Mouse (Mus musculus) layer of hippocampus, postnatal 36 days (tissue): ENCODE measurements around the gene Gm11937. TPM values are rescaled to one million over a fixed set of nuclear protein-coding genes. Genes with fewer than 3 reads are reported as not detected.
A peak's percentile ranks its signal among the peaks of the same experiment; 100 is the strongest.

Experiments used
- DNase-seq, 2 experiments: peaks; one replicate each; pipeline ENCODE4 v3.0.0; 2022
- total RNA-seq, 2 experiments: library from RNA; stranded (reverse); gene quantifications; 2 replicates each; pipeline ENCODE4 v1.2.3; 2021

The Gm11937 gene
- total RNA-seq, 2 experiments from 2014 or later = not detected

DNA sequence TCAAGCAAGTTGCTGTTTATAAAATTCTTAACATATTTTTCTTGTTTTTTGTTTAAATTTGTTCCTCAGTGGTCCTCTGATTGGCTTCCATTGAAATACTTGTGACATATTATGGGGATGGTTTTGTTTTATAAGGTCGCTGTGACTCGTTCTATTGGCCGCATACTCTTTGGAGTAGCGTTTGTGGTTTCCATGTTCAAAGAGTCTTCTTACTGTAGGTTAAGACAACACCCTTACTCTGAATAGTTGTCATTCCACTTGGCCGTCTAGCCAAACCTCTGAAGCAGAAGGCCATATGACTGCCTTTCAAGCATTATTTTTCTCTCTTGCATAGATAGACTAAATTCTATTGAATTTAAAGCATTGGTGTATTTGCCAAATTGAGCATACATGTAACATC lies 28.9 kb downstream of the Gm11937 start:
- no peak for DNase-seq

DNA sequence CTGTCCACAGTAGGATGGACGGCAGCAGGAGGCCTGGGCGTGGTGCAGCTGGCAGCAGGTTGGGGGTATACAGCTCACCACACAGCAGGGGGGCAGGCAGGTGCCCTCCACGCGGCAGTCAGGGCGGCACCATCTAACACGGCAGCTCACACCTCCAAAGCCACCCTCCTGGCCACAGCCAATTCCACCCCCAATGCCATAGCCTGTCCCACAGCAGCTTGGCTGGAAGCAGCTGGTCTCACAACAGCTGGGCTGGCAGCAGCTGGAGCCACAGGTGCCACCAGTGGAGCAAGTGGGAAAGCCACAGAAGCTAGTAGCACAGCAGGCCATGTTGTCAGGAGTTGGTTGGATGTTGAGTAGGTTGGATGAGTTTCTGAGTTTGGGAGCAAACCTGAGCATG lies 29.4 kb downstream of the Gm11937 start, which contains the start of gene Krtap1-5:
TSS of gene Krtap1-5 (minus strand) at position 381 of the 400 bp plus-strand sequence.
- no peak for DNase-seq

DNA sequence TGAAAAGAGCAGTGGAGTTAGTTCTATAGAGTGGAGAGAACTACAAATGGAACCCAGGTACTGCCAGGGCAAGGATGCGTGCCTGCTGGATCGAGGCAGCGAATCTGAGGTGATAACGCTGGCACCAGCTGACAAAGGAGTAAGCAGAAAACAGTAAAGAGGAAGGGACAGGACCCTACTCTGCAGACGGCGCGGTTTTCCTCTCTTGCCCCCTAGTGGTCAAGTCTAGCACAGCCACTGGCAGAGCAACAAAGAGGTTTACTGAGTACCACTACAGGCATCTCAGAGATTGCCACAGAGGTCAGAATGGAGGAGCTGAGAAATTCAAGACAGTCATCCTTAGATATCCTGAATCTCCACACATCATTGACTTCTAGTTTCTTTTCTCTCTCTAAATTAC lies 35.9 kb downstream of the Gm11937 start:
- DNase-seq = peak; percentile 50 to 63

DNA sequence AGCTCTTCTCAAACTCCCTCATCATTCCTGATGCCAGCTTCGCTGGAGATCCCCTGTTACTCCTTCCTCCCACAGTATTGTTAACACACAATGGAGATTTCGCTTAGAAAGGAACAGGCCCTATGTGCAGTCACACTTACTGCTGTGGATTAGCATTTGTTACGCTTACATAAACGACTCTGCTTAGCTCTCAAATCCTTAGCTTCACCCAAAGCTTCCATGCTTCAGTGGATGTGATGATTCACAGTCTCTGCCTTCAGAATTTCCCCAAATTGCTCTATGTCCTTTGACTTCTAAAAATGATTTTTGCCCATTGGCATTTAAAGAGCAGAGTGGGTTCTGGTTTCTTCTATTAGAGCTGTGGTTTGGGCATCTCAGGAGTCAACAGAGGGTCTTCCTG lies 36.8 kb downstream of the Gm11937 start:
- DNase-seq = no peak

DNA sequence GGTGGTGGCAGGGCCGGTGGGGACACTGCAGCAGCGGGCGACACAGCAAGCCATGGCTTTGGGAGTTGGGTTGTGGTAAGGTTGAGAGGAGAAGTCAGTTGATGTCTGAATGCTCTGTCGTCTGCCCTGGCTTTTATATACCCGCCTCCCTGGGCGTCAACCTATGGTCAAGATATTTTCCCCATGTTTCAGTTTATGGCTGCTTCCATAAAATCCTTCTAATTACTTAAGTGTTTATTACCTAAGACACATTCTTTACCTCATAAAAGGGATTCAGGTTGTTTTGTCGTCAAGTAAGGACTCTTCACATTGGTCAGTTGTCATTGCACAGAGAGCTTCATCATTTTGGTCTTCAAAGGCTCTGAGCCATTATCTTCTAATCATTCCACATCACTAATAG lies 43.5 kb downstream of the Gm11937 start, which contains the start of gene Krtap3-1:
TSS of gene Krtap3-1 (minus strand) at position 101 of the 400 bp plus-strand sequence.
- DNase-seq = no peak

DNA sequence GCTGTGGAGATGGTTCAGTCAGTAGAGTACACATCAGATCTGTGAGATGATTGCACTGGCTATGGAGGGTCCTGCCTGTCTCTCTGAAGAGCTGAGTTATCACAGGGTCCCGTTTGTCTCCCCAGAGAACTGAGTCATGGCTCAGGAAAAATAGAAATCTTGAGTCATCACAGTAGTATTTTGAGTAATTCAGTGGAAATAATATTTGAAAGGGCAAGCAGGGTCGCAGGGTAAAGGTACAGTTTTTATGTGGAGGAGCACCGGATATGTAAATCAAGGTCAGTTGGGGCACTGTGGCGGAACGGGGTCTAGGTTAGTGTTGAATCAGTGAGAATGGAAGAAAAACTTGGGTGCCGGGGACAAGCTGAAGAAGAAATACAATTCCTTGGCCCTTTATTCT lies 47.4 kb downstream of the Gm11937 start:
- no peak for DNase-seq

Other genes with a start within 250 kb of the Gm11937 start
- under 1 TPM; 0.27 to 0.30 TPM for gene Krt28, start 235.3 kb downstream of the Gm11937 start, total RNA-seq
- 10 to 100 TPM; 15.3 to 17.5 TPM for gene Krt10, start 220.8 kb downstream of the Gm11937 start, total RNA-seq
- gene Krt12, start 187.9 kb downstream of the Gm11937 start, total RNA-seq = under 1 TPM; 0.61 to 0.97 TPM
- not detected for gene Krt20, start 172.0 kb downstream of the Gm11937 start, total RNA-seq
- gene Krt23, start 117.1 kb downstream of the Gm11937 start, total RNA-seq = not detected
- gene Krt39, start 88.9 kb downstream of the Gm11937 start, total RNA-seq = not detected
- not detected for gene Krt40, start 67.0 kb downstream of the Gm11937 start, total RNA-seq
- gene Krtap3-3, start 59.3 kb downstream of the Gm11937 start, total RNA-seq = not detected
- gene Krtap3-2, start 53.3 kb downstream of the Gm11937 start, total RNA-seq = not detected
- not detected for gene Gm11939, start 50.7 kb downstream of the Gm11937 start, total RNA-seq
- gene Krtap3-1, start 43.6 kb downstream of the Gm11937 start, total RNA-seq = not detected
- not detected for gene Krtap1-5, start 29.2 kb downstream of the Gm11937 start, total RNA-seq
- not detected for gene Krtap1-4, start 26.5 kb downstream of the Gm11937 start, total RNA-seq
- not detected for gene Krtap1-3, start 18.9 kb downstream of the Gm11937 start, total RNA-seq
- not detected for gene Krtap9-3, start 12.1 kb downstream of the Gm11937 start, total RNA-seq
- gene Gm11938, start 6.9 kb downstream of the Gm11937 start, total RNA-seq = not detected
- not detected for gene Krtap2-4, start 4.7 kb upstream of the Gm11937 start, total RNA-seq
- gene Gm11562, start 10.2 kb upstream of the Gm11937 start, total RNA-seq = not detected
- gene Krtap4-1, start 18.0 kb upstream of the Gm11937 start, total RNA-seq = not detected
- gene Krtap4-2, start 24.9 kb upstream of the Gm11937 start, total RNA-seq = not detected
- not detected for gene Krtap4-7, start 33.9 kb upstream of the Gm11937 start, total RNA-seq
- gene Gm11555, start 40.0 kb upstream of the Gm11937 start, total RNA-seq = not detected
- not detected for gene Gm11563, start 48.8 kb upstream of the Gm11937 start, total RNA-seq
- not detected for gene Krtap4-6, start 55.8 kb upstream of the Gm11937 start, total RNA-seq
- not detected for gene Gm14190, start 80.6 kb upstream of the Gm11937 start, total RNA-seq
- gene Gm14180, start 124.1 kb upstream of the Gm11937 start, total RNA-seq = not detected
- not detected for gene Gm11595, start 162.7 kb upstream of the Gm11937 start, total RNA-seq
- not detected for gene Krtap4-8, start 170.5 kb upstream of the Gm11937 start, total RNA-seq
- gene Krtap4-9, start 175.0 kb upstream of the Gm11937 start, total RNA-seq = not detected
- gene Gm11596, start 183.3 kb upstream of the Gm11937 start, total RNA-seq = not detected
- gene Gm11569, start 188.7 kb upstream of the Gm11937 start, total RNA-seq = not detected
- not detected for gene Gm11554, start 194.3 kb upstream of the Gm11937 start, total RNA-seq
- not detected for gene Krtap4-13, start 199.7 kb upstream of the Gm11937 start, total RNA-seq
- gene Gm11564, start 205.5 kb upstream of the Gm11937 start, total RNA-seq = not detected
- gene 2300003K06Rik, start 227.9 kb upstream of the Gm11937 start, total RNA-seq = not detected
- gene Krtap4-16, start 241.4 kb upstream of the Gm11937 start, total RNA-seq = not detected
- gene Gm11568, start 247.7 kb upstream of the Gm11937 start, total RNA-seq = not detected